Mouse (Mus musculus) midbrain, embryonic 14.5 days (tissue): ENCODE data around the gene Myt1l. TPM values are rescaled to one million over a fixed set of nuclear protein-coding genes. Genes with fewer than 3 reads are reported as not detected.

ENCODE experiments used
- ATAC-seq: fragments of 200-750 bp; cut with Nextera tagmentation; 2 replicates; pipeline ENCODE4 v1.8.0; 2017; ENCODE audit warnings: moderate number of reproducible peaks, moderate library complexity; ENCODE audit not compliant: low FRiP score, low TSS enrichment
- DNase-seq: peaks from one replicate; pipeline ENCODE4 v3.0.0-alpha.2; 2015
- H3K27ac ChIP-seq: fragments of 300-500 bp; sonication (generic); replicated peaks from 2 replicates; pipeline ENCODE4 v1.5.1; 2014; ENCODE audit warnings: mild to moderate bottlenecking, low read depth, low read length, moderate library complexity
- H3K27me3 ChIP-seq: fragments of 300-500 bp; sonication (generic); 2 replicates; pipeline ENCODE4 v1.6.1; 2014; ENCODE audit warnings: low read length, control low read depth, mixed read lengths; ENCODE audit not compliant: control insufficient read depth, insufficient read depth
- H3K36me3 ChIP-seq: fragments of 300-500 bp; sonication (generic); 2 replicates; pipeline ENCODE4 v1.6.1; 2014; ENCODE audit warnings: low read length, control low read depth; ENCODE audit not compliant: control insufficient read depth, insufficient read depth
- H3K4me1 ChIP-seq: fragments of 300-500 bp; sonication (generic); 2 replicates; pipeline ENCODE4 v1.6.1; 2014; ENCODE audit warnings: mild to moderate bottlenecking, antibody characterized with exemption, low read length, control low read depth; ENCODE audit not compliant: control insufficient read depth, insufficient read depth
- H3K4me2 ChIP-seq: fragments of 300-500 bp; sonication (generic); 2 replicates; pipeline ENCODE4 v1.6.1; 2014; ENCODE audit warnings: mild to moderate bottlenecking, low read length, moderate library complexity
- H3K4me3 ChIP-seq: fragments of 300-500 bp; sonication (generic); replicated peaks from 2 replicates; pipeline ENCODE4 v1.5.1; 2014; ENCODE audit warnings: low read depth, low read length
- H3K9ac ChIP-seq: fragments of 300-500 bp; sonication (generic); replicated peaks from 2 replicates; pipeline ENCODE4 v1.6.1; 2014; ENCODE audit warnings: mild to moderate bottlenecking, low read length, moderate library complexity
- H3K9me3 ChIP-seq: fragments of 300-500 bp; sonication (generic); 2 replicates; pipeline ENCODE4 v1.6.1; 2016; ENCODE audit warnings: low read length, control low read depth, mixed read lengths; ENCODE audit not compliant: control insufficient read depth
- WGBS: fragments of 180-500 bp; shearing (Covaris S2); extraction: QIAGEN DNeasy Blood & Tissue Kit; methylation state at CpG from one replicate; pipeline ENCODE4 v1.1.7; 2014; 5-methylcytosine and 5-hydroxymethylcytosine counted together
- polyA plus RNA-seq: library from polyadenylated mRNA; unstranded; fragments of >200 nt; fragmentation: Nextera tagmentation; extraction: Ambion mirVana; gene quantifications from 2 replicates; pipeline ENCODE4 v1.2.1, GENCODE M21; 2014

The Myt1l gene
- polyA plus RNA-seq, 1 experiment from 2014 or later = 250 TPM

DNA sequence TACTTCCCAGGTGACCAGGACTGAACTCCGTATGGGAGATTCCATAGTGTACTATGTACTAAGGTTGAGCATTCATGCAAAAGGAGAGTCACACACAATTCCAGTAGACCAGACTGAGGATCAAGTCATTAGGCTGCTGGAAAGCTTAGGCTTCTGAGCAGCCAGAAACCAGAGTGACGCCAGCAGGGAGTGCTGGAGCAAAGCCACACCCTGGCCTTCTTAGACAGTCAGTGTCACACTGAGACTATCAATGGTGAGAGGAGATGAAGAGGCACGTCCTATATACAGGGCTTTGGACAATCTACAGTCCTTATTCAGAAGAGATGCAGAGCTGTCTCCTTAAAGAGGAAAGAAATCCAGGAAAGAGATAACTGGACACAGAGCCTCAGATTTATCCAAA is 243.6 kb downstream of the Myt1l start:
- ATAC-seq (no peak), DNase-seq (no peak)
- H3K27ac ChIP-seq = no peak overlapping the region
- H3K4me2 ChIP-seq = no peak overlapping the region
- WGBS = 75% methylated on average over 3 of the region's 3 CpGs
- H3K9ac ChIP-seq = no peak overlapping the region
- no peaks in the 10 kb centered on the region for H3K9me3 ChIP-seq
- no peaks in the 10 kb centered on the region; the same call in 1 of the 2 replicates for H3K4me1 ChIP-seq
- peaks cover 14% of the 10 kb centered on the region for H3K36me3 ChIP-seq
- H3K27me3 ChIP-seq = no peaks in the 10 kb centered on the region
- H3K4me3 ChIP-seq = no peak overlapping the region

DNA sequence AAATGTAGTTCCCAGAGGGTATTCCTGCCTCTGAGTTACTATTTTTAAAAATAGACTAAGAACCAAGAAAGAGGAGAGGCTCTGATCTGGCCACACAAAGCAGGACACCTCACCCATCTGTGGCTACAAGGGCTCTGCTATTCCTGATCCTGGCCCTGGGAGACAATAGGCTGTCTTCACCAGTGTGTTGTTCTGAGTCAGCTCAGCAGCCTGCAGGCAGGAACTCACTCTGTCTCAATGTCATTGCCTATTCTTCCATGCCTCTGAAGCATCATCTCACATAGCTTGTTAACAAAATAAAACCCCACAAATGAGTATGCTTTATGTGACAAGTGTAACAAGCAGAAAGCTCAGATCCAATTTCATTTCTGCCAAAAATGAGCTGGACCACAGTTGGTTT is 244.2 kb downstream of the Myt1l start:
- Histone ChIP-seq H3K36me3 (peaks cover 16% of the 10 kb centered on the region), H3K27ac (no peak overlapping the region), H3K4me1 (no peaks in the 10 kb centered on the region; the same call in 1 of the 2 replicates), H3K9me3 (no peaks in the 10 kb centered on the region), H3K4me2 (no peak overlapping the region), H3K27me3 (no peaks in the 10 kb centered on the region), H3K4me3 (no peak overlapping the region), H3K9ac (no peak overlapping the region)
- no peak for DNase-seq
- ATAC-seq = no peak

DNA sequence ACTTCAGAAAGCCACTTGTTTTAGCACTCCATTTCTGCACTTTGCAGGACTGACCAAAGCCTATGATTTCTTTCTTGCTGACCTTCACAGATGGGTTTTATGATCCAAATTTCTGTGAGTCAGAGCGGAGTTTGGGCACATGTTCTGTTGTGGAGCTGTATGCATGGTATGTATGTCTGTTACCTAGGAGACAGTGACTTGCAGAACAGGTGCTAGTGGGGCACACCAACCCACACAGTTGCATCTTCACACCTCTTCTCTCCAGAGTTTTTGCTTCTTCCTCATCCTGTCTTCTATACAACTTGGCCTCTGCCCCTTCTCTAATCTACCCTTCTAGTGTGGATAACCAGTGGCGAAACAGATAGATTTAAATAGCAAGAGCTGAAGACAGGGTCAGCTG is 250.7 kb downstream of the Myt1l start:
- Histone ChIP-seq H3K9me3 (no peaks in the 10 kb centered on the region), H3K4me3 (no peak overlapping the region), H3K27me3 (no peaks in the 10 kb centered on the region), H3K9ac (no peak overlapping the region), H3K4me1 (no peaks in the 10 kb centered on the region), H3K27ac (no peak overlapping the region), H3K4me2 (no peak overlapping the region), H3K36me3 (peaks cover 16% of the 10 kb centered on the region)
- DNase-seq (no peak), ATAC-seq (no peak)
- 94% methylated on average over 2 of the region's 2 CpGs for WGBS

DNA sequence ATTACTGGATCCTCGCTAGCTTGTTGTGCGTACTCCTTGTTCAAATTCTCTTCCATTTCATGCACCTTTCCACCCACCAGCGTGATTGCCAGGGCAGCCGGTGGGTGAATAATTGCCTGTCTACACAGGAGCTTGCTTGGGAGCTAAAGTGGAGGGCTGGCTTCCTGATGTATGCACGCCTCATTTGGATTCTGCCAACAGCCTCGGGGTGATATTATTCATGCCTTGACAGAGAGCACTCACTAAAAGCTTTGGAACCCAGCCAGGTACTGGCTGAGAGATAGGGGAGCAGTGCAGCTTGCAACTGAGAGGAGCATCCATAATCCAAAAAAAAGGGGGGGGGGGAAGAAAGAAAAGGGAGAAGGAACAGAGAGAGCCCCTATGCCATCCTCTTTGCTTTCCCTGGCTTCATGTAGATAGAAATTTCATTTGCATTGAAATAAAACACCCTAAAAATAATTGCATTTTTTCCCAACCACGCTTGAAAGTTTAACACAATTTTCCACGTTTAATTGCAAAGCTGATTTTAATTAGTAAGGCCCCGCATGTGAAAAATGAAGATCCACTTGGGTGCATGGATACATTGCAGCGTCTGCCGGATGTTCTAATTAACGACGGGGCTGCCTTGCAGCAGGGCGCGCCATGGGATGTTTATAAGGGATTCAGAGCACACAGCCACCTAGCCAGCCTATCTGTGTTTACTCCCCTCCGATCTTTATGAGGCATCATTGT is 261.3 kb downstream of the Myt1l start:
- no peak overlapping the region; the same call in 1 of the 2 replicates for H3K4me3 ChIP-seq
- peak; percentile 97 for DNase-seq
- no peaks in the 10 kb centered on the region for H3K9me3 ChIP-seq
- H3K27me3 ChIP-seq = no peaks in the 10 kb centered on the region
- H3K4me1 ChIP-seq = peaks cover 42% of the 10 kb centered on the region
- peaks cover 7% of the 10 kb centered on the region; the same call in 1 of the 2 replicates for H3K36me3 ChIP-seq
- peak; percentile 91 for ATAC-seq
- peak overlapping the region; percentile 90 for H3K27ac ChIP-seq
- peak overlapping the region; percentile 45 for H3K4me2 ChIP-seq
- 9% methylated on average over 16 of the region's 16 CpGs for WGBS
- H3K9ac ChIP-seq = no peak overlapping the region; the same call in 1 of the 2 replicates

DNA sequence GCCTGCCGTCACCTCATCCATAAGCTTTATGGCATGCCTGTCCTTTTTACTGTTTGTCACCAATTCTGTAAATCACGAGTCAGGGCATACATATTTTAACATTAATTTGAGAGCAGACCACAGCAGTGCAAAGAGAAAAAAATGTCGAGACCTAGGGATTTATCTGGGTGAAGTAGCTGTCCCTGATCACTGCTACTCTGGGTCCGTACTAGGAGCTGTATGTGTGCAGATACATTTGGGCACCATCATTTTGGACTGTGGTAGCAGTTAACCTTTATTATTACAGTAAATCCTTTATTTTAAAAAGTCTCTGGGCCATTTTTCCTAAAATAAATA is 261.8 kb downstream of the Myt1l start:
- ATAC-seq (peak; percentile 42), DNase-seq (no peak)
- Histone ChIP-seq H3K4me2 (peak overlapping the region; percentile 45), H3K27ac (peak overlapping the region; percentile 90), H3K9ac (no peak overlapping the region; the same call in 1 of the 2 replicates), H3K9me3 (no peaks in the 10 kb centered on the region), H3K4me3 (no peak overlapping the region; the same call in 1 of the 2 replicates), H3K4me1 (peaks cover 44% of the 10 kb centered on the region), H3K27me3 (no peaks in the 10 kb centered on the region), H3K36me3 (0 out of 2 replicates have a peak, but pooled peaks cover 2% of the 10 kb centered on the region)
- 4% methylated on average over 4 of the region's 4 CpGs for WGBS

DNA sequence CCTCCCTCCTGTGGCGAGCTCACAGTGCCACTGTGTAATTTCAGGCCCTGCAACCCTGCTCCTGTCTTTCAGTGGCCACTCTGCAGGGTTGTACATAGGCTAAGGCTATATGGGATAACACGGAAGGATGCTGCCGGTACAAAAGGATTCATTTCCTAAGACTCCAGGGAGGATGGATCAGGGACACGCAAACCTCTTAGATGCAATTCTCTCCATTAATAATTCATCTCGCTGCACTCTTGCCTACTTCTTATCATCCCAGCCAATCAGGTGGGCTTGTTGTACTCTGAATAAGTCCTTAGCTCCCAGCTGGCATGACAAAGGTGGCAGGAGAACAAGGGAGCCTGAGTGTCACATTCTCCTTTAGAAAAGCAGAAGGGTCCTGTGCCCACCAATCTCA is 264.8 kb downstream of the Myt1l start:
- H3K27me3 ChIP-seq = no peaks in the 10 kb centered on the region
- WGBS = 46% methylated on average over 5 of the region's 5 CpGs
- no peaks in the 10 kb centered on the region for H3K9me3 ChIP-seq
- DNase-seq (peak; percentile 53), ATAC-seq (no peak)
- H3K36me3 ChIP-seq = no peaks in the 10 kb centered on the region
- peaks cover 38% of the 10 kb centered on the region for H3K4me1 ChIP-seq
- no peak overlapping the region for H3K4me2 ChIP-seq
- H3K9ac ChIP-seq = no peak overlapping the region
- H3K4me3 ChIP-seq = no peak overlapping the region
- peak overlapping the region; percentile 70 for H3K27ac ChIP-seq

DNA sequence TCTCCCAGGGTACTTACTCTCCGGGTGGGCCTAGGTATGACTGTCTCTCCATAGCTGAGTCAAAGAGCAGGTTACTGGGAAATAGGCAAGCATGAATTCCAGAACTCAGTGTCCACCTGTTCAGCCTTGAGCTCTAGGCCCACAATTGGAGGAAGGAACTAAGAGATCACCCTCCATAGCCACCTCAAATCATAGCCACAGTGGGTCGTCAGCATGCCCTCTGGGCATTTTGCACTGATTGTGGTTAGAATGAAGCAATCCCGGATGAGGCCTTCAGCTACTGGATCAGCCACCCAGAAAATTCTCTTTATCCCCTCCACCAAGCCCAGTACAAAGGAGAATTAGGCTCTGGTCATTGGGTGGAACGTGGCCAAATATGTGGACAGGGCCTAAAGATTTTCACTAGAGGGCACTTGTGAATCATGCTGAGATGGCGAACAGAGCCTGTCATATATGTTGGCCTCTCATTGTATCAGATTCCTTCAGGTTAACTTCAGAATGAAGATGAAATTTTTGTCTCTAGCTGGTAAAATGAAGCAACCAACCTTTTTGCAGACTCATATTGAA is 267.0 kb downstream of the Myt1l start:
- 37% methylated on average over 5 of the region's 5 CpGs for WGBS

DNA sequence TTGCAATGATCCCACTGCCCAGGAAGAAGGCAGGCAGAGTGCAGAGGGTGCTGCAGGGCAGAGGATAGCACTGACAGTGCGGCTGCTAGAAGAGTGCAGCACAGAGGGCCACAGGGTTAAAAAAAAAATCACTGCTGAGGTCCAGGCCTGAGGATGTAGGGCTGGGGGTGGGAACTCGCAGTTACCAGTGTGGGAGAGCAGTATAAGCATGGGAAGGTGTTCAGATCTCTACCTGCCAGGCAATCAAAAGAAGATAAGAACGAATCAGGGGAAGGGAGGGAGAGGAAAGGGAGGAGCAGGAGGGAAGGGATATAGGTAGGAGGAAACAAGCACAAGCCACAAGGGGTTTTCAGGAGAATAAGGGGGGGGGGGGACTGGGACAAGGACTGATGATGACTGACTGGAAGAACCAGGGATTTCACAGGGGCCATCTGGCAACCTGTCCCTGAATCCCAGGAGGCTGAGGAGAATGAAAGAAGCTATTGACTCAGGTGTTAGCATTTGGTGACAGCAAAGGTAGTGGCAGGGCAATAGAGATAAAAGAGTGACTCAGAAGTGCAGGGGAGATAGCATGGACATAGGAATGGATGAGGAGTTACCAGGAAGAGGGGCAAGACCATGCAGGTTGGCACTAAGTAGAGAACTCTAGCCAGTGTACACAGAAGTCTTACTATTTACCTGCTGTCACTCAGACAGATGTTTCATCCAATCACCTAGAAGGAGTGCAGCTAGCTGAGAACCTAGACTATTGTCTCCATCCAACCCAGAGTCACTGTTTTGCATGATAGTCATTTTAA is 270.6 kb downstream of the Myt1l start:
- peaks cover 9% of the 10 kb centered on the region; the same call in 1 of the 2 replicates for H3K36me3 ChIP-seq
- ATAC-seq (no peak), DNase-seq (no peak)
- no peak overlapping the region for H3K4me3 ChIP-seq
- 63% methylated on average over 3 of the region's 3 CpGs for WGBS
- no peaks in the 10 kb centered on the region for H3K27me3 ChIP-seq
- H3K27ac ChIP-seq = no peak overlapping the region
- H3K9ac ChIP-seq = no peak overlapping the region
- H3K4me2 ChIP-seq = no peak overlapping the region
- H3K4me1 ChIP-seq = peaks cover 3% of the 10 kb centered on the region; the same call in 1 of the 2 replicates
- H3K9me3 ChIP-seq = no peaks in the 10 kb centered on the region

More for the DNA sequence above, 267.0 kb downstream of the Myt1l start:
- DNase-seq (peak; percentile 56), ATAC-seq (no peak)
- no peak overlapping the region for H3K4me3 ChIP-seq
- H3K9me3 ChIP-seq = no peaks in the 10 kb centered on the region
- no peaks in the 10 kb centered on the region for H3K27me3 ChIP-seq
- peaks cover 2% of the 10 kb centered on the region; the same call in 1 of the 2 replicates for H3K36me3 ChIP-seq
- H3K4me2 ChIP-seq = no peak overlapping the region
- H3K4me1 ChIP-seq = peaks cover 21% of the 10 kb centered on the region
- H3K9ac ChIP-seq = no peak overlapping the region
- peak overlapping the region; percentile 33 for H3K27ac ChIP-seq
